Mouse (Mus musculus) E14TG2a.4 (cell line): ENCODE data around the gene Adcy5.

Experiments used
- CTCF ChIP-seq: conservative IDR thresholded peaks from 2 replicates; pipeline ENCODE4 v1.5.1; 2014; ENCODE audit warnings: low read length
- POU5F1 ChIP-seq: IDR thresholded peaks from 2 replicates; pipeline ENCODE4 v1.6.1; 2014; ENCODE audit warnings: low read length, borderline replicate concordance

GRCm38 (mm10) chr16:35247364-35247763 lies 92.7 kb downstream of the Adcy5 start:
- TF ChIP-seq CTCF: no peak
- TF ChIP-seq POU5F1: no peak
